Mouse (Mus musculus): Measurements from ENCODE around the gene Lmbrd1. TPM values are rescaled to one million over a fixed set of nuclear protein-coding genes. Genes with fewer than 3 reads are reported as not detected.

Gene Lmbrd1
- total RNA-seq, 2 experiments from 2014 or later, result 101 to 102 TPM

DNA sequence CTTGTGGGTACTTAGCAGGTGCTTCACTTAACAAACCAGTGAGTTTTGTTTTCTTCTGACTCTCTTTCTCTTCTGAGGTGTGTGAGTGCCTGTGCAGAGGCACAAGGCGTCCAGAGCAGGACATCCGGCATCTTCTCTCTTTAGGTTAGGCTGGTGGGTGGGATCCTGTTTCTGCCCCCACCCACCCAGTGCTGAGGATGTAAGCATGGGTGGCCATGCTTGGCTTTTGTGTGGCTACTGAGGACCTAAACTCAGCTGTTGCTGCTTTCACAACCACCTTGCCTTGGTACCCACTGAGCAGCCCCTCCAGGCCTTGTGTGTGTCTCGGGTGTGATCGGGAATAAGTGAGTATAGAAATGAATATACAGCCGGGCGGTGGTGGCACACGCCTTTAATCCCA is 7.2 kb downstream of the Lmbrd1 start:
- DNase-seq (ENCODE audit: low spot score in 2 of 2), result no peak
- H3K27ac ChIP-seq, result no peak overlapping the region
- H3K4me3 ChIP-seq, result no peak overlapping the region
- no peak for TF ChIP-seq CTCF (conservative IDR thresholded peaks at IDR 0.05)

DNA sequence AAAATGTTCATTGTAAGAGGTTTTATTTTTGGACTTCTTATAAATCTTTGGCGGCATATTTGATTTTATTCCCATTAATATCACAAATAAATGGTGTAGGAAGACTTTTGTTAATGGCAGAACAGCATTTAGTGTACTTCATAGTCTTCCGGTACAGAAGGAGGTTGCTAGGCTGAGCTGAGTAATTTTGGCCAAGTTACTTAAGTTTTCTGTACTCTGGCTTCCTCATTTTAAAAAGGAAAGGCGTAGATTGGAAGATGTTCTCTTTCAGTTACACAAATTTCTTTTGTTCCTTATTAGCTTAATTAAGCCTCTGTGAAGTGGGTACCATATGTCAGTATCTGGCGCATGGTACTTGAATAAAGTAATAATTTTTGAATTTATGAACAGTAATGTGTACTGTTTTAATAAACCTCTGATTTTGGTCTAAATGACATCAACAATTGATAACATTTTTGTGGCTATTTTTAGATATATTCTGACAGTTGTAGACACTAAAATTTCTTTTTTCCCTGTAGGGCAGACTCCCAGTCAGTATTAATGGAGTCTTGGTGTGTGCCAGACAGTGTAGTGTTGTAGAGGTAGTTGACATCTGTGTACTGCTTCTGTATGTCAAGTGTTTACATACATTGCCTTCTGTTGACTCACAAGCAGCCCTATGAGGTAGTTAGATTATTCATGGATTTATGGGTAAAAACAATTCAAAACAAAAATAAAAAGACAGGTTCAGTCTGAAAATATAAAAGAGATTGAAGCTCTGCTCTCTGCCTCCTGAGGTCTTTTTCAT is 8.0 kb downstream of the Lmbrd1 start:
- TF ChIP-seq CTCF (conservative IDR thresholded peaks at IDR 0.05), result no peak
- no peak overlapping the region for H3K4me3 ChIP-seq
- H3K27ac ChIP-seq, result no peak overlapping the region
- no peak for DNase-seq (ENCODE audit: low spot score in 2 of 2)

DNA sequence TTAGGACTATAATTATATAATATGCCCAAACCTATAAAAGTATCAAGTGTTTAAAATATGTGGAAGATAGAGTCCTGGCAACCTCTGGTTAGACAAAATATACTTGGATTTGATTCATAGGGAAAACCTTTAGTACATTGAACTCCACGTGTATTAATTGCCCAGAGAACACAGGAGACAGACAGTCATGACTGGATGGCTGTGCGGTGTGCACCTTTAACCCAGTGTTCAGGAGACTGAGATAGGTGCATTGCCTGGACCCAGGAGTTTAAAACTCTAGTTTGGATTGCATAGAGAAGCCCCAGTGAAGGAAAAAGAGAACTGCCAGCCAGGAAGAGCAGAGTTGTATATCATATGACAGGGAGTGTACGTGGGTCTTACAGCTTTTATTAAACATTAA is 19.2 kb downstream of the Lmbrd1 start:
- no peak overlapping the region for H3K27ac ChIP-seq
- no peak overlapping the region for H3K4me3 ChIP-seq
- DNase-seq (ENCODE audit: low spot score in 2 of 2), result no peak
- TF ChIP-seq CTCF (conservative IDR thresholded peaks at IDR 0.05), result no peak

DNA sequence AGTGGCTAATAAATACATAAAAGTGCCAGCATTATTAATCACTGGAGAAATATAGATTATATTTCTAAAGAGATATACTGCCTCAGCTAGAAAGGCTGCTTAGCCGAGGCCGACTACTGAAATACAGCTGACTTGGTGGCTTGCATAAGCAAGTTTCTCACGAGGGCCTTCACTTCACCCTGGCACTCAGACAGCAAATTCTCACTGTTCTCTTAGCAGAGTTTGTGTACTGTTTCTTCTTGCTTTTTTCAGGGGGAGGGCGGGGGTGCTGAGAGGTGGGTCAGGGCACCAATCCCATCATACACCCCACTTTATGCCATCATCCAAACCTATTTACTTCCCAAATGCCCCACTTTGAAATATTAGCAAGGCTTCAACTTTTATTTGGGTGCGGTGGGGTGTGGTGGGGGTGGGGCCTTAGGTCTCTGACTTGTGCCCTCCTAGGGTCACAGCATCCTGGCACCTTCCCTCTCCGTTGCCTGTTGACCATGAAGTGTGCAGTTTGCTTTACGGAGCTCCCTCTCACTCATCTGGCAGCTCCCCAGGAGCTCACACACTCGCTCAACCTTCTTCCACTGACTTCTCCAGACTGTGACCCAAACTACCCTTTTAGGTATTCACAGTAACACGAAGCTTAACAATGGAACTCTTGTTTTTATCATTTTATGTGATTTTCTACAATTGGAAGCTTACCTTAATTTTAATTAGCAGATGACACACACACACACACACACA is 19.9 kb downstream of the Lmbrd1 start:
- no peak for DNase-seq (ENCODE audit: low spot score in 2 of 2)
- no peak overlapping the region for H3K4me3 ChIP-seq
- no peak overlapping the region for H3K27ac ChIP-seq
- no peak for TF ChIP-seq CTCF (conservative IDR thresholded peaks at IDR 0.05)

DNA sequence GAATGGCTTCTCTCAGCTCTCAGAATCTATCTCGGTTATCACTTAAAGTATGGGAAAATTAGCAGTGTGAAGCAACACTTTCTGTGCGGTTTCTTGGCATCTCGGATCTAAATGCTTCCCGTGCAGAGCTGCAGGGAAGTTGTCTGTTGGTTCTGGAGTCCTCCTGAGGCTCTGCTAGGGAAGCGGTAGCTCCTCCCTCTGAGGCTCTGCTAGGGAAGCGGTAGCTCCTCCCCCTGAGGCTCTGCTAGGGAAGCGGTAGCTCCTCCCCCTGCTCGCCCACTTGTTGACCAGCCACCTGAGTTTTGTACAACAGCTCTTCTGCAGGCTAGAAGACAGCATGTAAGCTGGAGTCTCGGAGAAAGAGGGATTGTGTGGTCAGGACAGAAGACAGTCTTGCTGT is 20.9 kb downstream of the Lmbrd1 start:
- peak overlapping the region; percentile 7; the same call in 1 of the 2 replicates for H3K27ac ChIP-seq
- no peak for TF ChIP-seq CTCF (conservative IDR thresholded peaks at IDR 0.05)
- no peak for DNase-seq (ENCODE audit: low spot score in 2 of 2)
- no peak overlapping the region for H3K4me3 ChIP-seq

DNA sequence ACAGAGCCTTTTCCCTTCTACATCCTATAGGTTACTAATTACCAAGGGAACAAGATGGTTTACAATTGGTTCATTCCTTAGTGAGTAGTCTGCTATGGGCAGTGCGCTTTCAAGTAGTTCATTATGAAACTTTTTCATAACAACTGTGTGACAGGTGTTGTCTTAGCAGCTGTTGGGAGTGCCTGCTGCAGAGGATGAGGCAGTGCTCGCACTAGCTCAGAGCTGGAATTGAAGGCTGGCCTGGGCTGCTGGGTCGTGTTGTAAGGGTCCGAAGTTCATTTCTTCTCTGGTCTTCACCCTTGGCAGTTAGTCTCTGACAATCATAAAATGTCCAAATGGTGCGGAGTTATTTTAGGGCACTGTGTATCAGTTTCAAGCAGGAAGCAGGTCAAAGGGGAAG is 21.8 kb downstream of the Lmbrd1 start:
- peak overlapping the region; percentile 41; the same call in 1 of the 2 replicates for H3K27ac ChIP-seq
- no peak for DNase-seq (ENCODE audit: low spot score in 2 of 2)
- H3K4me3 ChIP-seq, result no peak overlapping the region
- no peak for TF ChIP-seq CTCF (conservative IDR thresholded peaks at IDR 0.05)

DNA sequence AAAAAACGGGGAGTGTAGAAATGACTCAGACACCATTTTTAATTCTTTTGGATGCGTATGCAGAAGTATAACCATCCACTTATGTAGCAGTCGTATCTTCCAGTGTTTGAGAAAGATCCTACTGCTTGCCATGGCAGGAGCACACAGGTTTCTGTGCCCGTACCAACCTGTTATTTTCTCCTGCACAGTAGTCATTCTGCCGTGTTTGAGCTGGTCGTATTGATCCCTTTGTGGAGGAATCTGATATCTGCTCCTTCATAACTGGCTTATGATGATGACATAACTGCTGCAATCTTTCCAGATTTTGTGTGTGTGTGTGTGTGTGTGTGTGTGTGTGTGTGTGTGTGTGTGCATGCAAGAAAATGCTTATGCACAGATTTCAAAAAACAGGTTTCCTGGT is 25.4 kb downstream of the Lmbrd1 start:
- H3K4me3 ChIP-seq, result no peak overlapping the region
- no peak for TF ChIP-seq CTCF (conservative IDR thresholded peaks at IDR 0.05)
- no peak overlapping the region for H3K27ac ChIP-seq
- DNase-seq (ENCODE audit: low spot score in 2 of 2), result no peak

DNA sequence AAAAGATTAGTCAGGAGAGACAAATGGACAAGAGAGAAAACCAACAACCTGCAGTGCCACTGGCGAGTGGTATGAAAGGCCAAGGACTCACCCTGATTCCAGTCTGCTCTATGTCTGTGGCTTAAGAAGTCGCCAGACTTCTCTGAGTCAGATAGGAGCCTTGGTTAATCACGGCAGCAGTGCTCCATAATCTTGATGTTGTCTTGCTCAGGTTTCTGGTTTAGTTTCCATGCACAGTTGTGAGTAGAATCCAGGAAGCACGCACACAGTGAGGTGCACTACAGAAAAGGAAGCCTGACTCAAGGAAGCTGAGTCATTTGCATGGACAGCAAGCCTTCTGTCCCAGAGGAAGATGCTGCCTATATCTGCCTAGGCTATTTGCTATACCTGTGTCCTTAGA is 37.9 kb downstream of the Lmbrd1 start:
- no peak for DNase-seq (ENCODE audit: low spot score in 2 of 2)
- Histone ChIP-seq H3K4me3 (no peak overlapping the region), H3K27ac (no peak overlapping the region)
- TF ChIP-seq CTCF (conservative IDR thresholded peaks at IDR 0.05), result no peak

DNA sequence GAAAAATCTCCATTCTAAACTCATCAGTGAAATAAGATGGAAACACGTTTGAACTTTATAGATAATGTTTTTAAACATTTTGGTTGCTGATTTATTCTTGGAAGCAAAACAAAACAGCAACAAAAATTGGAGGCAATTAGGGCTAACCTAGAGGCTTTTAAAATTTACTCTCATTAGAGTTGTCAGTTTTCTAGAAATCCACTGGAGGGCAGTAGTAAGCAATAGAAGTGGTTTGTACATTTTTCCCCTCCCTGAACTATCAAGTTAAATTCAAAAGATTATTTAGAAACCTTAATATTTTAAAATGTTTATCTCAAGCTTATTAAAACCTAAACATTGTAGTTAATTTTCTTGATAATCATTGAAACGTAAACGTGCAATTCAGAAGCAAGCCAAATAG is 41.2 kb downstream of the Lmbrd1 start:
- DNase-seq (ENCODE audit: low spot score in 2 of 2), result no peak
- no peak overlapping the region for H3K4me3 ChIP-seq
- peak; percentile 89 for TF ChIP-seq CTCF (conservative IDR thresholded peaks at IDR 0.05)
- no peak overlapping the region for H3K27ac ChIP-seq

DNA sequence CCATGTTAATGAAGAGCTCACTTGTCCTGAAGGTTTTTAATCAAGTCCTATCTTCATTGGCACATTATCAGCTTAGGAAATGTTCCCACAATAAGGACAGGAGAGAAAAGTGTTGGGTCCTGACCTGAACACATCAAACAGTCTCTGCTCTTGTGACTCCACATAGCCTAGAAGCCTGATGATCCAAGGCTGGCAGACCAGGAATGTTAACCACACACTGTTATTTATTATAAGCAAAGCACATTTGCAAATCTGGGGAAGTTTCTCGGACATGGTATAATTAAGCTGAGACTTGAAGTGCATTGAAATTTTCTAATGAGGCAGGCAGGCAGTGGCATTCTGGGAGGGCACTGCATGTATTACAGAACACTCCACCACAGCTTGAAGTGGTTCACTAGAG is 41.8 kb downstream of the Lmbrd1 start:
- no peak for TF ChIP-seq CTCF (conservative IDR thresholded peaks at IDR 0.05)
- no peak for DNase-seq (ENCODE audit: low spot score in 2 of 2)
- no peak overlapping the region for H3K27ac ChIP-seq
- no peak overlapping the region for H3K4me3 ChIP-seq

DNA sequence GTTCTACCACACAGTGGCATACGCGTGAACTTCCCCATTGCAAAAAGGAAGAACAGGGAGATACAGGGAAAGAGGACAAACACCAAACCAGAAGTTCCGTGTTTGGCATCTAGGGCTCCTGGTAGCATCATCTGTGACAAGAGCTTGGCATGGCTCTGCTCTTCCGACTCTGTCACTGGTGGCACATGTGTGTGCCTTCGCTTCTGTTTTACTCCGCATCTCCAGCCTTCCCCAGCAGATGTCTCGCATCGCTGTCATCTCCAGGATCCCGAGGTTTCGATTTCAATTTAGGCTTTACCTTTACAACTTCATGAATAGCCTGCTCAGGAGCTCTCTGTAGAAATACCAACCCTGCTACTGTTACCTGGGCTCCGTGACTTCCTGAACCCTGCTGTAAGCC is 51.4 kb downstream of the Lmbrd1 start:
- Histone ChIP-seq H3K27ac (no peak overlapping the region), H3K4me3 (no peak overlapping the region)
- no peak for DNase-seq (ENCODE audit: low spot score in 2 of 2)
- TF ChIP-seq CTCF (conservative IDR thresholded peaks at IDR 0.05), result no peak; the same call in 1 of the 2 replicates

DNA sequence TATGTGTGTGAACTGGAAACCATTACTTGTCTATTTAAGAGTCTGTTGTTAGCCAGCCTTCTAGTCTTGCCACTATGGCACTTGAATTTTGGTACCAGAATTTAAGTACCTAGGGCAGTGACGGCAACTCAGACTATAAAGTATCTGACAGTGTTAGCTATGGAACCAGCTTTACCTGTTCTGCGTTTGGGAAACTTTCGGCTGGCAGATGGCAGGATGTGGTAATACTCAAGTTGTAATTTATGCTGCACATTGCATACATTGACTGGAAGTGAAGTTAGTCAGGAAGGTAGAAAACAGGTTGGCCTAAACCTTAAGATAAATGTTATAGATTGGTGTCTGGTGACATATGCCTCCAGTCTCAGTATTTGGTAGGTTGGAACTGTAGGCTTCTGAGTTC is 53.9 kb downstream of the Lmbrd1 start:
- no peak for DNase-seq (ENCODE audit: low spot score in 2 of 2)
- H3K27ac ChIP-seq, result no peak overlapping the region
- no peak for TF ChIP-seq CTCF (conservative IDR thresholded peaks at IDR 0.05)
- H3K4me3 ChIP-seq, result no peak overlapping the region

DNA sequence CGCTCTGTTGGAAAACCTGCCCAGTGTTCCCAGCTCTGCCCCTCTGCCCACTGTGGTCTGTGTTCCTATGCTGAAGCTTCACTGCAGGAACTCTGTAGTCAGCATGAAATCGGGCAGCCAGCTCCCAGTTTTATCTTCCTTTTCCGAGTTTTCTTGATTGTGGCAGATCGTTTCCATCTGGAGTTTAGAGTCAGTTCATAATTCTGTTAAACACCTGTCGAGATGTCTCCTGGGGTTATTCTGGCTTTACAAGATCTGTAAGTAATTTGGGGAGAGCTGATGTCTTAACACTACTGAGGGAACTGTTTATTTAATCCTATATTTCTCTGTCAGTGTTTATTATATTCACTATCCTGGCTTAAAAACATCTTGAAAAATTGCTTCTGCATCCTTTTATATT is 56.4 kb downstream of the Lmbrd1 start:
- TF ChIP-seq CTCF (conservative IDR thresholded peaks at IDR 0.05), result no peak
- no peak for DNase-seq (ENCODE audit: low spot score in 2 of 2)
- Histone ChIP-seq H3K27ac (no peak overlapping the region), H3K4me3 (no peak overlapping the region)

DNA sequence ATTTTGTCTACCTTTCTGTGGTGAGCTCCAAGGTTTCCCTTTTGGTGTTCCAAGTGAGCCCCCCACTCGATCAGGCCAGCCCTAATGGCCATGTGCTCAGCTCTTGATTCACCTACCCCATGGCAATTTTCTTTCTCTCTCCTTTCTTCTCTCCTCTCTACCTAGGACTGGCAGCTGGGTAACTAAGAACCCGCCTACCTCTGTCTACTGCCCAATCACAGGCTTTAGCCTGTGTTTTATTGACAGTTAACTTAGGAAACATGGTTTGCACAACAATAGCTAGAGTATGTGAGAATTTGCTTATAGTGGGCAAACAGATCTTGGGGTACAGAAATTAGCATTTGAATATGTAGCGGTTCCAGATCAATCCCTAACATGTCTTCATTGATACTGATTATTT is 62.5 kb downstream of the Lmbrd1 start:
- TF ChIP-seq CTCF (conservative IDR thresholded peaks at IDR 0.05), result no peak
- Histone ChIP-seq H3K4me3 (no peak overlapping the region), H3K27ac (no peak overlapping the region)
- no peak for DNase-seq (ENCODE audit: low spot score in 2 of 2)
